Mouse (Mus musculus) limb, embryonic 11.5 days (tissue): ENCODE results near the gene Cep170. TPM values are rescaled to one million over a fixed set of nuclear protein-coding genes. Genes with fewer than 3 reads are reported as not detected.

ENCODE experiments used
- ATAC-seq: fragments of 200-750 bp; cut with Nextera tagmentation; 2 replicates; pipeline ENCODE4 v1.8.0; 2017; ENCODE audit warnings: low read depth; ENCODE audit not compliant: insufficient number of reproducible peaks, low FRiP score, low TSS enrichment
- DNase-seq: peaks from one replicate; pipeline ENCODE4 v3.0.0-alpha.2; 2015; ENCODE audit warnings: low spot score
- H3K27ac ChIP-seq: fragments of 300-500 bp; sonication (generic); replicated peaks from 2 replicates; pipeline ENCODE4 v1.5.1; 2014; ENCODE audit warnings: low read depth, mild to moderate bottlenecking, low read length
- H3K27me3 ChIP-seq: fragments of 300-500 bp; sonication (generic); 2 replicates; pipeline ENCODE4 v1.6.1; 2014; ENCODE audit warnings: mild to moderate bottlenecking, low read length, mixed read lengths; ENCODE audit not compliant: control insufficient read depth, insufficient read depth
- H3K36me3 ChIP-seq: fragments of 300-500 bp; sonication (generic); 2 replicates; pipeline ENCODE4 v1.6.1; 2014; ENCODE audit warnings: mild to moderate bottlenecking, low read length, moderate library complexity, mixed read lengths; ENCODE audit not compliant: control insufficient read depth, insufficient read depth
- H3K4me1 ChIP-seq: fragments of 300-500 bp; sonication (generic); 2 replicates; pipeline ENCODE4 v1.6.1; 2014; ENCODE audit warnings: low read length, mixed read lengths; ENCODE audit not compliant: control insufficient read depth, insufficient read depth
- H3K4me2 ChIP-seq: fragments of 300-500 bp; sonication (generic); 2 replicates; pipeline ENCODE4 v1.6.1; 2014; ENCODE audit warnings: low read depth, mild to moderate bottlenecking, moderate library complexity; ENCODE audit not compliant: severe bottlenecking
- H3K4me3 ChIP-seq: fragments of 300-500 bp; sonication (generic); 2 replicates; pipeline ENCODE4 v1.5.1; 2014; ENCODE audit warnings: low read depth, low read length
- H3K9ac ChIP-seq: fragments of 300-500 bp; sonication (generic); 2 replicates; pipeline ENCODE4 v1.6.1; 2014; ENCODE audit warnings: mild to moderate bottlenecking, low read length
- H3K9me3 ChIP-seq: fragments of 300-500 bp; sonication (generic); 2 replicates; pipeline ENCODE4 v1.6.1; 2016; ENCODE audit warnings: low read length; ENCODE audit not compliant: control insufficient read depth
- WGBS: fragments of 180-500 bp; shearing (Covaris S2); extraction: QIAGEN DNeasy Blood & Tissue Kit; methylation state at CpG from one replicate; pipeline ENCODE4 v1.1.7; 2014; 5-methylcytosine and 5-hydroxymethylcytosine counted together
- polyA plus RNA-seq: library from polyadenylated mRNA; unstranded; fragments of >200 nt; fragmentation: Nextera tagmentation; extraction: Ambion mirVana; gene quantifications from 2 replicates; pipeline ENCODE4 v1.2.1, GENCODE M21; 2014

Cep170 gene
- polyA plus RNA-seq, 1 experiment from 2014 or later = 35.6 TPM

DNA sequence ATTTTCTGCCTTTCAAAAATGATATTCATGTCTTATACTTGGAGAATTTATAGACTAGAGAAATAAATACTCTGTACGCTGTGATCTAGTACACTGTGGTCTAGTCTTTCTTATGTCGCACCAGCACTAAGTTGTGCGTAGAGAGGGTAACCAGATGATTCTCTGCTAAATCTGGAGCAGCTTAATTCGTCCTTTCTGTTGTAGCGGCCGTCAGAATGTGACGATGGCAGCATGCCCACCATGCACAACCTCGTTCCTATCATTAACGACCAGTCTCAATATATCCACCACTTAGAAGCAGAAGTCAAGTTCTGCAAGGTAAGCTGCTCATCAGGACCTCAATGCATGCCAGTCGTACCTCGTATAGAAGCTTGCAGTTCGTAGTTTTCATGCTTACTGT, 14.8 kb upstream of the Cep170 start:
- Histone ChIP-seq H3K27ac (no peak overlapping the region), H3K4me3 (no peak overlapping the region), H3K9ac (no peak overlapping the region), H3K9me3 (no peaks in the 10 kb centered on the region), H3K27me3 (no peaks in the 10 kb centered on the region), H3K4me2 (no peak overlapping the region), H3K4me1 (no peaks in the 10 kb centered on the region), H3K36me3 (no peaks in the 10 kb centered on the region)
- no peak for ATAC-seq
- no peak for DNase-seq
- WGBS = 91% methylated on average over 12 of the region's 12 CpGs

DNA sequence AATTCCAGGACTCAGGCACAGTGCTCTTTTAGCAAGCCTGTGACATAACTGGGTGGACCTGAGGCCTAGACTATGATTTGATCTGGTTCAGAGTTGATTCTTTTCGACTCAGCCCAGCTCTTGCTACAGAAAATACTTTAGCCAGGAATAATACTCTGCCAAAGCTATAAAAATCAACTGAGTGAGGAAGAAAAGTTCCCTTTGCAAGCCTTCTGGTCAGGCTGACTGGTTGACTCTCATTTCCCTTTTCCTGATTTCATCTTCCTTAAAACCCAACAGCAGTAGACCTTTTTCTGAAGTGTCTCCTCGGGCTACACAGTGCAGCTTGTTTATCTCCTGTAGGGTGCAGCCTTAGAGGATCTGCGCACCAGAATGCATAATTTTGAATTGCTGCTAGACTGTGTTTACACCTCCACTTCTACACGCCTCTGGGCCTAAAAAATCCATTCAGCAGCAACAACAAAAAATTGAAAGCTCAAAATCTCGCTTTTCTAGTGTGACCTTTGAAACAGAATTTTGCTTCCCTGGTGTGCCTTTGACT, 14.1 kb upstream of the Cep170 start:
- Histone ChIP-seq H3K9me3 (no peaks in the 10 kb centered on the region), H3K27ac (no peak overlapping the region)
- WGBS = 75% methylated on average over 5 of the region's 5 CpGs

DNA sequence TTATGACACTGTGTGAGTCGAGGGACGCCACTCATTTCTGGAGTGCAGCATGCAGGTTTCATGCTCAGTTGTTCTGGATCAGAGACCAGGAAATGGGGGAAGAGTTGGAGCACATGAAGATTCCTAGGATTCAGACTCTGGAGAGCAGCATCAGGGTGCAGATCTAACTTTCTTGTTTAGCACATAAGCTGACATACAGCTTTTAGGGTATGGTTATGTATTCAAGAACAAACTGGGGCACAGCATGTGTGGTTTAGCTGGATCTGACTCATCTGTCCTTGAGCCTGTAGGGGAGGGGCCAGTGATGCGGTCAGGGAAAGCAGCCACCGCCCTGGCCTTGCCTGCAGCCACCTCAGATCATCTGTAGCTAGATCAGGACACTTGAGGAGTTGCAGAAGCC, 13.5 kb upstream of the Cep170 start:
- ATAC-seq = no peak
- no peaks in the 10 kb centered on the region for H3K4me1 ChIP-seq
- no peak overlapping the region for H3K4me3 ChIP-seq
- no peak for DNase-seq
- H3K9me3 ChIP-seq = no peaks in the 10 kb centered on the region
- no peaks in the 10 kb centered on the region for H3K36me3 ChIP-seq
- H3K27me3 ChIP-seq = no peaks in the 10 kb centered on the region
- 85% methylated on average over 4 of the region's 4 CpGs for WGBS
- H3K27ac ChIP-seq = no peak overlapping the region
- H3K9ac ChIP-seq = no peak overlapping the region
- H3K4me2 ChIP-seq = no peak overlapping the region

More for the DNA sequence above, 14.1 kb upstream of the Cep170 start:
- Histone ChIP-seq H3K4me1 (no peaks in the 10 kb centered on the region), H3K9ac (no peak overlapping the region), H3K4me2 (no peak overlapping the region), H3K4me3 (no peak overlapping the region), H3K36me3 (no peaks in the 10 kb centered on the region), H3K27me3 (no peaks in the 10 kb centered on the region)
- DNase-seq (no peak), ATAC-seq (no peak)

DNA sequence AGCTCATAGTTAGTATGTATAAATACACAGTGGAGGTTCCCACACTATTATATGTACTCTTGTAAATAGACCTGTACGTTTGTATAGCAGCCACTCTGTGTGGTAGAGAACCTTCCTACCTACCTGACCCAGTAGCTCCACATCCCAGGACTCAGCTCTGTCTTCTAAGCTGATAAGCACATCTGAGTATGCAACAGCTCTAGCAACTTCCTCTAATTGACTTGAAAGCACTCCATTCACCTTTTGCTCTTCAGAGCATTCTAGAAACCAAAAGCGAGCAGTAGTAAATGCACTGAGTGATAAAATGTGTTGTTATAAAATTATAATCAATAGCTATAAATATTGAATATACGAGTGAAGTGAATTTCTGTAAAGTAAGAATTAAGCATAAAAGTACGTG, 13.1 kb upstream of the Cep170 start:
- ATAC-seq (no peak), DNase-seq (no peak)
- no peak overlapping the region for H3K9ac ChIP-seq
- no peaks in the 10 kb centered on the region for H3K27me3 ChIP-seq
- H3K9me3 ChIP-seq = no peaks in the 10 kb centered on the region
- no peak overlapping the region for H3K4me3 ChIP-seq
- H3K4me1 ChIP-seq = no peaks in the 10 kb centered on the region
- WGBS = 91% methylated on average over 4 of the region's 4 CpGs
- no peaks in the 10 kb centered on the region for H3K36me3 ChIP-seq
- no peak overlapping the region for H3K27ac ChIP-seq
- H3K4me2 ChIP-seq = no peak overlapping the region

DNA sequence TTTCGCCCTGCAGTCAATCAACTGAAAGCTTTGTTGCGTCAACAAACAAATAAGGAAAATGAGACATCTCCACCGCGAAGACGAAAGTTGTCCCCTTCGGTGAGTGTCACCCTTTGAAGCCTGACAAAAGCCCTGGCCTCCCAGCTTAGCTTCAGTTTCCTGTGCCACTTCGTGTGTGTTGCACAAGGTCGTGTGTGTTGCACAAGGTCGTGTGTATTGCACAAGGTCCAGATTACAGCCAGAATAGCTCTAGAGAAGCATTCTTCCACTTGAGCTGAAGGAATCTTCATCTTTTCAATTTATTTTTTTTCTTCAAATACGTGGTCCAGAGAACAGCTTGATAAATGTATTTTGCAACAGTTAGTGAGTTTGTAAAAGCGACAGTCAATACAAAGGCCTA, 12.3 kb upstream of the Cep170 start:
- H3K4me3 ChIP-seq = no peak overlapping the region
- 88% methylated on average over 11 of the region's 11 CpGs for WGBS
- no peaks in the 10 kb centered on the region for H3K27me3 ChIP-seq
- H3K27ac ChIP-seq = no peak overlapping the region
- DNase-seq = no peak
- no peaks in the 10 kb centered on the region for H3K36me3 ChIP-seq
- H3K9me3 ChIP-seq = no peaks in the 10 kb centered on the region
- H3K4me2 ChIP-seq = no peak overlapping the region
- H3K4me1 ChIP-seq = no peaks in the 10 kb centered on the region
- ATAC-seq = no peak
- H3K9ac ChIP-seq = no peak overlapping the region

DNA sequence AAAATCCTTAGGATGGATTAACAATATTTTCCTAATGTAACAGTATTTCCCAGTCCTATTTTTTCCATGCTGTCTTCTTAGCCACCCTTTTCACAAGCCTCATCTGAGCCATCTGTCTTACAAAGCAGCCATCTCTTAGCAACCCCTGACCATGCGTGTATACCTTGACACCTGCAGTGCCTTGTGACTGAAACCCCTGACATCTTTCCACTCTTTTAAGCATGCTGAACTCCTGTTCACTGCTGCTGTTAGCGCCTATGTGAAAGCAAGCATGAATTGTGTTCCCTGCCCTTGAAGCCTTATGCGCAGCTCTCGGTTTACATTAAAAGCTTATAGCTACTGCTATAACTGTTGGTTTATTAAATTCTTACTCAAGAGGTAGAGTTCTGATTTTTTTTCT, 11.2 kb upstream of the Cep170 start:
- no peaks in the 10 kb centered on the region for H3K9me3 ChIP-seq
- no peak for DNase-seq
- no peaks in the 10 kb centered on the region for H3K4me1 ChIP-seq
- H3K4me3 ChIP-seq = no peak overlapping the region
- 95% methylated on average over 4 of the region's 4 CpGs for WGBS
- no peak overlapping the region for H3K4me2 ChIP-seq
- no peak for ATAC-seq
- H3K27me3 ChIP-seq = no peaks in the 10 kb centered on the region
- H3K27ac ChIP-seq = no peak overlapping the region
- no peak overlapping the region for H3K9ac ChIP-seq
- H3K36me3 ChIP-seq = no peaks in the 10 kb centered on the region

DNA sequence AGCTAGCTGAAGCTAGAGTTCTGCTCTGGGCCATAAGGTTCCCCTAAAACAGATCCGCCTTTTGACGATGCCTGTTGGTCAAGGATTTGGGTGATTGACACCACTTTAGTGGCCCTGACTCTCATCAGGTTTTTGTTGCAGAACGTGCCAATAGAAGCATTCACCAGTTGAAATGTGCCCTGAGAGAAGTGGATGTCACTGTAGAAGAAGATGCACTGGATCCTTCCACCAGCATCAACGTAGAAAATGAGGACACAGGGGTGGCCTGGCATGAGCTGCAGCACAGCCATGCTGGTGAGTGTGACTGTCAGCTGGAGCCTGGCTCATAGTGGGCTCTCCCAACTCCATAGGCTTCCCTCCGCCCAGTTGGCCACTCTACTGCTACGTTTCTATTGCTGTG, 10.7 kb upstream of the Cep170 start:
- H3K9ac ChIP-seq = no peak overlapping the region
- no peaks in the 10 kb centered on the region for H3K36me3 ChIP-seq
- H3K4me3 ChIP-seq = no peak overlapping the region
- no peaks in the 10 kb centered on the region for H3K9me3 ChIP-seq
- H3K4me2 ChIP-seq = no peak overlapping the region
- H3K27ac ChIP-seq = no peak overlapping the region
- WGBS = 79% methylated on average over 6 of the region's 6 CpGs
- H3K4me1 ChIP-seq = no peaks in the 10 kb centered on the region
- no peaks in the 10 kb centered on the region for H3K27me3 ChIP-seq
- ATAC-seq = no peak
- DNase-seq = no peak

DNA sequence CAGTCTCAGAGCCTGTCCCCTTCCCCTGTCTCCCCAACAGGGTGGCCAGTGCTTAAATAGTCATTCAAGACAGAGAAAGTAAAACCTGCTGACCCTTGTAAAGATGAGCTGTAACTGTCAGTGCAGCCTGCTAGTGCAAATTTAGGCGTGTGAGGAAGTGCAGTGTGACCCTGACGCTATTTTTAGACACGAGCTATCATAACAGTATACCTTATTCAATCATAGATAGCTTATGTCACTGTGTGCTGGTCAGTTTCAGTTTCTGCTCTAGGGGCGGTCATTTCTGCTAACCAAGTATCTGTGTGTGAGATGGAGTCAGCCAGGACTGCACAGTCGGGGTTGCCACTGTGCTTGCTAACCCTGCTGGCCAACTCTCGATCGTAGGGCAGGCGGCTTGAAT, 10.0 kb upstream of the Cep170 start:
- H3K27ac ChIP-seq = no peak overlapping the region
- H3K9me3 ChIP-seq = no peaks in the 10 kb centered on the region
- H3K4me3 ChIP-seq = no peak overlapping the region
- H3K36me3 ChIP-seq = no peaks in the 10 kb centered on the region
- WGBS = 88% methylated on average over 8 of the region's 8 CpGs
- ATAC-seq (no peak), DNase-seq (no peak)
- H3K9ac ChIP-seq = no peak overlapping the region
- no peak overlapping the region for H3K4me2 ChIP-seq
- H3K4me1 ChIP-seq = no peaks in the 10 kb centered on the region
- H3K27me3 ChIP-seq = no peaks in the 10 kb centered on the region

DNA sequence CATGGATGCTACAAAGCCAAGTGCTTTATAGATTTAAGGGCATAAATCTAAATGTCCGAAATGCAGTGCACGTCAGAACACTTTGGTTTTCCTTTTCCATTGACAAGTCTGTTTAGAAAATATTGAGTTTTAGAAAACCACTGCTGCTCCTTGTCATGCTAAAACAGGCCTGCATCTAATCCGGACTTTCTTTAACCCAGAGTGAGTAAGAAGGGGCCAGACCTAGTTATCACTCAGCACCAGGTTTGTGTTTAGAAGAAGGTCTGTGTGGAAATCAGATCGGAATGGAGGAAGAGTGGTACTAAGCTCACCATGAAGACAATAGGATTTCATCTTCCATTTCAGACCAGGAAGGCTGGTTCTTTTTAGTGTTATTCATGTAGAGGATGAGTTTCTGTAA, 9.1 kb upstream of the Cep170 start:
- 84% methylated on average over 4 of the region's 4 CpGs for WGBS
- no peak for ATAC-seq

More for the DNA sequence above, 9.1 kb upstream of the Cep170 start:
- H3K4me2 ChIP-seq = no peak overlapping the region
- H3K36me3 ChIP-seq = no peaks in the 10 kb centered on the region
- no peak overlapping the region for H3K4me3 ChIP-seq
- no peaks in the 10 kb centered on the region for H3K4me1 ChIP-seq
- no peak overlapping the region for H3K9ac ChIP-seq
- no peak overlapping the region for H3K27ac ChIP-seq
- no peaks in the 10 kb centered on the region for H3K9me3 ChIP-seq
- DNase-seq = no peak
- no peaks in the 10 kb centered on the region for H3K27me3 ChIP-seq
